Mouse (Mus musculus) thymus, postnatal 14 days (tissue): ENCODE data around the gene Myrf.

Source experiments
- DNase-seq: peaks from one replicate; pipeline ENCODE4 v3.0.0; 2021

The Myrf gene

DNA sequence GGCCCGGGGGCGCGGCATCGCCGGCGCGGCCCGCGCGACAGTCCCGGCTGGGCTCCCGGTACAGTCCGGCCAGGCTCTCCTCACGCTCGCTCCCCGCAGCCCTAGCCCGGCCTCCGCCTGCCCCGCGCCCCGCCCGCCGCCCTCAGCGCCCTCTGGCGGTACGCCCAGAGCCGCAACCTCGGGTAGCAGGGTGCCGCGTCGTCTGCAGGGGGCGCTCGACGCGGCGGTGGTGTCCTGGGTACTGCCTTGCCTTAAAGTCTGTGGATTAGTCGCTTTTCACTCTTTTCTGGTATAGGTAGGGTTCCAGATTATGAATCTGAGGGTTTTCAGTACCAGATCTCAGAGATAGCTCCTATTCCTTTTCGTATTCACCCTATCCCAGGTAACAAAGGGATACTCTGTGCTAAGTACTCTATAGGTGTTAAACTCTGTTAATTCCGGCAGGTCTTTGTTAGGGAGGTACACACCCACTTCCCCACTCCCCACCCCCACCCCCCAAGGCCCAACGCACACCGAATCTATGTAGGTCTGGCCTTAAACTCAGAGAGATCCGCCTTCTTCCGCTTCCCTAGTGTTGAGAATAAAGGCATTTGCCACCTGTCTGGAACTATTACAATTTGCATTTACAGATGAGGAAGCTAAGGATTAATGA lies at the start of gene Myrf:
Gene Myrf, minus strand, starts transcription at position 95 of the 652 bp plus-strand sequence.
- peak; percentile 71 for DNase-seq

DNA sequence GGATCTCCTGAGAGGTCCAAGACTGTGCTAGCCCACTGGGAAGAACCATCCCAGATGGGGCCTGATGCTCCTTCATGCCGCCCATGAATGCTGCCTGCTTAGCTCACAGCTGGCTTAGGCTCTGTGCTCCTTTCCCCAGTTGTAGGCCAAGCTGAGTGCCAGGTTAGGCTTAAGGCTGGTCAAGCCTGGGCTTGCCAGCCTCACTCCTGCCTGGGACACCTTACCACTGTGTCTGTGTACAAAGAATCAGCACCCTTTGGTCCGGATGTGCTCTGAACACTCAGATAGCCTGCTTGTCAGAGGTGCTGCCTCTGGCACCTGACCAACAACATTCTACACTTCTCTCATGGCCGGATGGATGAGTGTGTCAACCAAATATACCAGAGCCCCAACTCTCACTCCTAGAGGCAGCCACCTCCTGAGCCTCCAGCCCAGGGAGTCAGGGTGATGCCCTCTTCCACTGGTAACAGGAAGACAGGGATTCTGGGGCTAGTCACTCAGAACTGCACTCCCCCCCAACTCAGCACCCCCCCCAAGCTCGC lies 49.1 kb upstream of the Myrf start:
- DNase-seq, result no peak

GRCm38 (mm10) chr19:10288125-10289040 lies 47.8 kb upstream of the Myrf start:
- DNase-seq, result no peak

GRCm38 (mm10) chr19:10286458-10286872 lies 45.9 kb upstream of the Myrf start:
- no peak for DNase-seq

GRCm38 (mm10) chr19:10280771-10281540 lies 40.4 kb upstream of the Myrf start:
- DNase-seq, result no peak

DNA sequence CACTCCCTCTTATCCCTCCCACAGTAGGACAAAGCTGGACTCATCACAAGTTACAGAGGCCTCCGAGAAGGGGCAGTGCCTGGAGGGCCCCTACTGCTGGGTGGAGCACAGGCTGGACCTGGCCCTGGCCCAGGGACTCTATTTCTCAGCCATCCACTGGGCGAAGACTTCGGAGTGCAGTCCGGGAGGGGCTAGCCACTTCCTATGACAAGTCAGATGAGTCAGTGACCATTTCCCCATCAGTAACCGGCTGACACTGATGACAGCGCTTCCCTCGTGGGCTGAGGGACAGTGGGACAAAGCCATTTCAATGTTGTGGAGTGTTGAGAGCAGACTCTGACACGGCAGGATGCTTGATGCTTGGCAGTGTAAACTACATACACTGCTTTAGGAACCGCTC lies 39.1 kb upstream of the Myrf start:
- no peak for DNase-seq

GRCm38 (mm10) chr19:10278669-10279324 lies 38.2 kb upstream of the Myrf start:
- no peak for DNase-seq

DNA sequence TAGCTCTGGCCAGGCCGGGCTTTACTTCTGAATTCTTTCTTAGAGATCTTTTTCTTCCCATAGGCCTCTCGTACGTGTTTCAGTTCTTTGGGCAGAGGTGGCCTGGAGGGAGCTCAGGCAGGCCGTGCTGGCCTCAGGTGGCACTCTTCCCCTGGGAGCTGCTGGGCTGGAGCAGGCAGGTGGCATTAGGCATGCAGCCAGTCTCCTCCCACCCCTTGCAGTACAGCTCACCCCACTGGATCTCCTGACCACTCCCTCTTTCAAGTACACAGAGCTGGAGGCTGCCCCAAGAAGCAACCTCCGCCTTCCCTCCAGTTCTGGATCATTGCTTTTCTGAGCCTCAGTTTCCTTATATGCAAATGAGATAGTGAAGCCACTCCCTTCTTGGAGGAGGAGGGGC lies 37.2 kb upstream of the Myrf start:
- DNase-seq, result no peak

DNA sequence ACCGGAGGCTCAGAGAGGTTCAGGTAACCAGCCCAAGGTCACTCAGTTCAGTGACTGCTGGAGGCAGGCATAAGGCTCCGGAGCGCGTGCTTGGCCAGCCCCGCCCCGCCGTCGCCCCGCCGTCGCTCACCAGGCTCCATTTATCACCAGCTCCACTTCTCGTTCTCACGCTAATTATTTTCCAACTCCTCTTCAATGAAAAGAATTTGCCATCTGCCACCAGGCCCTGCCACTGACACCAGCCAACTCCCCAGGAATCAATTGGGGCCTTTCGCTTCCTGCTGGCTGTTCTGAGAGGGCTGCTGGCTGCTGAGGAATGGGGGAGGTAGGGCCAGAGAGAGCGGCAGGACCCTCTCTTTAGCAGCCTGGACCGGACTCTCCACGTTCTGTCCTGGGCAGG lies 36.8 kb upstream of the Myrf start:
- DNase-seq, result no peak

GRCm38 (mm10) chr19:10276483-10277144 lies 36.1 kb upstream of the Myrf start:
- no peak for DNase-seq

DNA sequence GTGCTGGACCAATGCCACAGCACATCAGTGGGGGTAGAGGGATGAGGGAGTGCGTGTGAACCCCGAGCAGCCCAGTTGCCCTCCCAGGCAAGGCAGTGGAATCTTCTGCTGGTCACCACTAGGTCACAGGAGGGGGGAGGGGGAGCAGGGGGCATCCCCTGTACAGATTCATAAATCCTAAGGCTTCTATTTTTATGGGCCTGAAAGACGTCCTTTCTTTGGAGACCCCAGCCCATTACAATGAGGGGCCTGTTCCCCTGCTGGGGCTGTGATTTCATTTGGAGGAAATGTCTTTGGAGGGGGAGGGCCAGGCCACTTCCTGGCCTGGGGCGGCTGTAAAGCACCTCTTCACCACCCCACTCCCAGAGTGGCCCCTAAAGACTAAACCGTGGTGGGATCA lies 33.5 kb upstream of the Myrf start:
- no peak for DNase-seq

DNA sequence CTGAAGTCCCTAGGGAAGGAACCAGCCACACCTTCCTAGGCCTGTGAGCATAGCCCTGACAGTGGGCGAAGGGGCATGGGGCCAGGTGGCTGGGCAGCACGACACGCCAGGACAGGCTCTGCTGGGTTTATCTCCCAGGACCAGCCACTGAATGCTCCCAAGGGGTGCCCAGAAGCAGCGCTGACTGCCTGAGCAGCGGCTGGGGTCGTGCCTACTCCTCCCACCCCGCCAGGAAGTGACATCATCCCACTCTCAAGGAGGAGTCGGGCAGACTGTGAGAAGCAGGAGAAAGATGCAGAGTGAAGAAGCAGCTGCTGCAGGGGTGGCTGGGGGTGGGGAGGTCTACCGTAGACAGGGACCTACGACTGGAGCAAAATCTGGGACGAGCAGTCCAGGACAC lies 32.2 kb upstream of the Myrf start:
- DNase-seq, result peak; percentile 76

DNA sequence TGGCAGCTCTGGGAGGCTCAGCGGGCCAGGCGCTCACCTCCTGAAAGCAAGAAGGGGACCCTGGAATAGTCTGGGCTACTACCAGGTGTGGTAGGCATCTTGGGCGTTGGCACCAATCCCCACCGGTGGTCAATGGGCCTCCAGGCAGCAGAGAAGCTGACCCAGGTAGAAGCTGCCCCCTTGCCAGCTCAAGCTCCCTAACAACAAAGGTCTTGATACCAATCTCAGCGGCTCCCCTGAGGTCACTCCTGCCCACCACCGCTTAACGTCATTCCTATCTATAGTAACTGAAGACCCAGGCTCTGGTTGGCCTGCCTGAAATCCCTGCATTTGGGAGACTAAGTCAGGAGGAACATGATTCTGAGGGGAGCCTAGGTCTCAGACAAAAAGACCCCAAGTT lies 31.0 kb upstream of the Myrf start:
- DNase-seq, result no peak

GRCm38 (mm10) chr19:10270356-10270755 lies 29.8 kb upstream of the Myrf start:
- DNase-seq, result no peak

DNA sequence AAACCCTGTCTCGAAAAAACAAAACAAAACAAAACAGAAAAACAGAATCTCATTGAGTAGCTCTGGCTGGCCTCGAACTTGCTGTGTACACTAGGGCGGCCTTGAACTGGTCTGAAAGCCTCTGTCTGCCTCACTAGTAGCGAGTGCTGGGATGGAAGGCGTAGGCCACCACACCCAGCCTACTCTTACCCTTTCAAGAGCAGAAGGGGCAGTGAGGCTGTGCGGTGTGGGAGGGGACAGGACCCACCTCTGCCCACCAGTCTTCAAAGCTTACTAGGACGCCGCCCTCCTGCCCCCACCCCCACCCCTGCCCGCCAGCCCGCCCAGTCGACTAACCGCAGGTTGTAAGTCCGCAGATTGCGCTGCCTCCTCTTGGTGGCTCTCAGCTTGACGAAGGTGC lies 28.3 kb upstream of the Myrf start:
- DNase-seq, result no peak

GRCm38 (mm10) chr19:10267953-10268352 lies 27.4 kb upstream of the Myrf start:
- DNase-seq, result no peak

GRCm38 (mm10) chr19:10267057-10267456 lies 26.5 kb upstream of the Myrf start:
- DNase-seq, result no peak

- peak; percentile 48 for DNase-seq
Observed at GRCm38 (mm10) chr19:10266196-10266850, 25.8 kb upstream of the Myrf start.

DNA sequence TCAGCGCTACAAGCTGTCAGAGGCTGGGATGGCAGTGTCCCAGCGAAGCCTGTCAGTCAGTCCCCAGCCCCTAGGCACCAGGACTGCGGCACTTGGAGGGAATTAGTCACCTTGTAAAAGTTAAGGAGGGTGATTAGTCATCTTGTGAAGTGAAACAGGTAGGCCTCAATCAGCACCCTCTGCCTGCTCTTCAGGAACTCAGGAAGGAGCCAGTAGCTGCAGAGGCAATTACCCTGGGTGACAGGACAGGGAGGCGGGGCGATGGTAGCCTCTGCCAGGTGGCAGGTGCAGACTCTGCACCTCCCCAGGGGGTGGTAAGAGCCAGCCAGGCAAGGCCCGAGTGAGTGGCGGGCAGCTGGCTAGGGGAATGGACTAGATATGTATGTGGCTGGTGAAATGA lies 20.8 kb upstream of the Myrf start:
- DNase-seq, result no peak

DNA sequence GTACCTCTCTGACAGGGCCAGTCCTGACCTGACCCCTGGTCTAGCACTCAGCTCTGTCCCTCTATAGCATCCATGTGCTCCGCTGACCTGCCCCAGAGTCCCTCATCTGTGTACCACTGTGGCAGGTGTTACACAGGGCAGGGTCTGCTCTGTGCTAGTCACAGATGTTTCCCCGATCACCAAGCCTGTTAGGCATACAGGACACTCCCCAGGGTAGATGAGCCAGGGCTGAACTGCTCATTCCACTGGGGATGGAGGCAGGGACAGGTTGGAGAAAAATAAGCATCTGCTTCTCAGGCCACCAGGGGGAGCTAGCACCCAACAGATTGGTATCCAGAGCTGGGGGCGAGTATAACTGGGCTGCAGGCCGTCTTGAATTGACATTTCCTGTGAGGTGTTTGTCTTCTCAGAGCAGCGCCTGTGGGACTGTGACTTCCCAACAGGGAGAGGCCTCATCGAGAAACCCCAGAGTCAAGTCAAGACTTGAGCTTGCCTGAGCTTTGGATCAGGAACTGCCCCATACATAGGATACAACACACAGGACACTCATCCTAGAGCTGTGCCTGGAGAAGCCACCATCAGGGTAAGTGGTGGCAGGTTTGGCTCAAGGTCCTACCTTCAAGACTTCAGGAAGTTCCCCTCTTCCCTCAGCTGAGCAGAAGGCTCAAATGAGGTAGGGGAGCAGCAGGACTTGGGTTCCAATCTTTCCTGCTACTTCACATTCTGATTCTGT lies 17.9 kb upstream of the Myrf start:
- peak; percentile 73 for DNase-seq

- DNase-seq, result no peak
Observed at GRCm38 (mm10) chr19:10248128-10248527, 7.6 kb upstream of the Myrf start.
